Mouse (Mus musculus): ENCODE results near the gene Adrb1.
"Not testable (repeated sequence)": the region's sequence is repeated elsewhere in the genome, so short reads cannot be mapped to it uniquely, and the experiment has no call there.

The Adrb1 gene

GRCm38 (mm10) chr19:56749343-56749742 lies 27.3 kb downstream of the Adrb1 start:
- in situ Hi-C loops (cut with MseI, MboI), result no loop called here

- in situ Hi-C loops (cut with MseI, MboI), result no loop called here
Observed at GRCm38 (mm10) chr19:56750709-56751108, 28.7 kb downstream of the Adrb1 start.

GRCm38 (mm10) chr19:56754456-56754855 lies 32.5 kb downstream of the Adrb1 start:
- in situ Hi-C loops (cut with MseI, MboI), result not testable (repeated sequence)

DNA sequence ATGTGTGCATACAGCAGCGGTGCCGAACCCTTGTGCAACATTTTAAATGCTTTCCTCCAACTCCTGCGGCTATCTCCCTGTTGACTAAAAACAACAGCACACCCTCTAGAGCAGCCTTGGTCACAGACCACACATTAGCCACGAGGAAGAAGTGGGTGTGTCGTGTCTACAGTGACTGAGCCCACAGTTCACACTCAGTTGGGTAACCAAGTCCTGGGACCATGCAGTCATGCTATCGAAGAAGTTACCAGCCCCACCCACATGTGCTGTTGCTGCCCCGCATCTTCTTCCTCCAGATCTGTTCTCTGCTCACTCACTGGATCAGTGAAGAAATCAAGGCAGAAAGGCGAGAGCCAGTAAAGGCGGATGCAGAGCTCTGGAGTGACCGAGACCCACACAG lies 34.4 kb downstream of the Adrb1 start:
- in situ Hi-C loops (cut with MseI, MboI), result no loop called here

- in situ Hi-C loops (cut with MseI, MboI), result no loop called here
Observed at GRCm38 (mm10) chr19:56758311-56758710, 36.3 kb downstream of the Adrb1 start.

GRCm38 (mm10) chr19:56759740-56760139 lies 37.7 kb downstream of the Adrb1 start:
- in situ Hi-C loops (cut with MseI, MboI), result no loop called here

GRCm38 (mm10) chr19:56760306-56760940 lies 38.4 kb downstream of the Adrb1 start:
- in situ Hi-C loops (cut with MseI, MboI), result no loop called here

DNA sequence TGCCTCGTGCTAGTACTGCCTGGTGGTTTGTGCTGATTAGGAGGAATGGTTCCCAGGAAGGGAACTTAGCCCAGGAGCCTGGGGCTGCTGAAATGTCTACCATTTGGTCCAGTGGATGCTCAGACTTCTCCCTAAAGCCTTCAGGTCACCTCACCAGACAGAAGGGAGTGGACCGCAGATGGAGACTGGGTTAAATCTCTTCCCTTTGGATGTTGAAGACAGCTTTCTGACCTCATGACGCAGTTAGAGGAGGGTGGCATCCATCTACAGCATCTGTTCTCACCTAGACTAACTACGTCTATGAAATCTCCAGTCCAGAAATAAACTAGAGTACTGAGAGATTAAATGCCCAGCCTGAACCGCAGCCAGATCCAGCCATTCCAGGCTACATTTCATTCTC lies 39.1 kb downstream of the Adrb1 start:
- in situ Hi-C loops (cut with MseI, MboI), result no loop called here

GRCm38 (mm10) chr19:56761727-56762126 lies 39.7 kb downstream of the Adrb1 start:
- in situ Hi-C loops (cut with MseI, MboI), result no loop called here

DNA sequence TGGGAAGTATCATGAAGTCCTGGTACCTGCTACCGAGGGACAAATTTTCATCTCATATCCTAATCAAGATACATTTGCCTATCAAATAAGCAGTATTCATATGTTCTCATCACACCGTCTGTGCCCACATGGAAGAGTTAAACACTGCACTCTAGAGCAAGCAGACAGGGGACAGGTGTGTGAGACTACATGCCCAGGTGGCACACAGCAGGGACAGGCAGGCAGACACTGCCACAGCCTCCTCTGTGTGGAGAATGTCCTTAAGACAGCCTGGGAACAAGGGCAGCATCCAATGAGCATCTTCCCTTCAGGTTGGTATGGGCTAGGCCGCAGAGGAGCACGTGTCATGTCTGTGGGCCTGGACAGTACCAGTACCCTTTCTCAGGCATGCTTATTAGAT lies 40.7 kb downstream of the Adrb1 start:
- in situ Hi-C loops (cut with MseI, MboI), result no loop called here

DNA sequence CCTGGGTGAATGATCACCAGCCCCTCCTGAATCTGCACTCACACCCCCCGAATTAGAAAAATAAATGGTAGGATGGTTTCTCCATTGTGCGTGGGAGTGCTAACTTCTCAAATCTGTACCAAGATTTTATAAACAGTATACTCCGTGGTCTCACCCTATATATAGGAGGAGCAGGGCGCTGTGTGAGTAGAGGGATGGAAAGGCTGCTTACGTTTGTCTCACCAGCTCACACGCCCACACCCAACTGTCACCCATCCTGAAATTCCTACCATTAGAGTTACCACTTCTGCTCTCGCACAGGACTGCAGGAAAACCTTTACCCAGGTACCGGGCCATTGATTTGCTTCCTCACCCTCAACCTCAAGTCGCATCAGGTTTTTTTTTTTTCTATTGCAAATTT lies 47.0 kb downstream of the Adrb1 start:
- in situ Hi-C loops (cut with MseI, MboI), result no loop called here

- in situ Hi-C loops (cut with MseI, MboI), result no loop called here
Observed at GRCm38 (mm10) chr19:56772158-56772557, 50.2 kb downstream of the Adrb1 start.

DNA sequence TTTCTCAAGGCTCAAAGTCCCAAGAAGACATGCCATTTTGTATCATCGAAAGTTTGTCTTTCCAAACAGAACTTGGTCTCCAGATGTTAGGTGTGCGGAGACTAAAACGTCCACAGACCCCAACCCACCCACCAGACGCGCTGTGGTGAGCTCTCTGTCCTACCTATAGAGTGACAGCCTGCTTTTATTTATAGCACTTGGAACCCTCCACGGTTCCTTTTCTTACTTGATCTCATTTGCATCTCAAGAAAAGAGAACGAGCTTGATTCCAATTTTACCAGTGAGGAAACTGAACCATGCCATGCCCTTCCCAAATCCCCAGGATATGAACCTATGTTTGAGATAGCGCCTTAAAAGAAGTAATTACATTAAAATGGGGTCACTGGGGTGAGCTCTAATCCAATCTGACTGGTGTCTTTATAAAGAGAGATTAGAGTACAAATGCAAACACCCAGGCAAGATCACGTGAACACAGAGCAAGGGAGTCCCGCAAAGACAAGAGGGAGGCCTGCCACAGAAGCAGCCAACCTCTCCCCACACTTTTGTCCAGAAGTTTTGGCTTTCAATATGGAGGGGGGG lies 51.5 kb downstream of the Adrb1 start:
- in situ Hi-C loops (cut with MseI, MboI), result no loop called here

DNA sequence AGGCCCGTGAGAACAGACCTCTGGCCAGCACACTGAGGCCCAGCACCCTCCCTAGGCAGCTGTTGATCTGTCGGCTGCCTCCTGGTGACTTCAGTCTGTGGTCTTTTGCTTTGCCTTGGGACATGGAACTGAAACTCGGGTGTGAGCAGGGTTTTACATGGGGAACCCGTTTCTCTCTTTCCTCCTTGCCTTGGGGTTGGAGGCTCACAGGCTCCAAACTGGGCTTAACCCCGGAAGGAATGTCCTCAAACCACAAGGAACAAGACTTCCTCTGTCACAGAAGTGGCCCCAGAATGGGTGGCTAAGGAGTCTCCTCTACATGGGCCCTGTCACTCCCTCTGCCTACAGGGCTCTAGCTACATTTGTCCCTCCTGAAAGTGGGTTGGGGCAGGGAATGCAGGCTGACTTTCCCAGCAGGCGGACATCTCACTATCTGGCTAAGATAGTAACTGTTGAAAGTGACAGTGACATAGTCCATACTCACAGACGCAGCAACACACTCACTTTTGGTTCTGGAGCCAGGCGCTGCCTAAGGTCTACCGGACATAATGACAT lies 52.5 kb downstream of the Adrb1 start:
- in situ Hi-C loops (cut with MseI, MboI), result no loop called here

- in situ Hi-C loops (cut with MseI, MboI), result no loop called here
Observed at GRCm38 (mm10) chr19:56774971-56775892, 53.2 kb downstream of the Adrb1 start.

- in situ Hi-C loops (cut with MseI, MboI), result no loop called here
Observed at GRCm38 (mm10) chr19:56775893-56776718, 54.1 kb downstream of the Adrb1 start.

DNA sequence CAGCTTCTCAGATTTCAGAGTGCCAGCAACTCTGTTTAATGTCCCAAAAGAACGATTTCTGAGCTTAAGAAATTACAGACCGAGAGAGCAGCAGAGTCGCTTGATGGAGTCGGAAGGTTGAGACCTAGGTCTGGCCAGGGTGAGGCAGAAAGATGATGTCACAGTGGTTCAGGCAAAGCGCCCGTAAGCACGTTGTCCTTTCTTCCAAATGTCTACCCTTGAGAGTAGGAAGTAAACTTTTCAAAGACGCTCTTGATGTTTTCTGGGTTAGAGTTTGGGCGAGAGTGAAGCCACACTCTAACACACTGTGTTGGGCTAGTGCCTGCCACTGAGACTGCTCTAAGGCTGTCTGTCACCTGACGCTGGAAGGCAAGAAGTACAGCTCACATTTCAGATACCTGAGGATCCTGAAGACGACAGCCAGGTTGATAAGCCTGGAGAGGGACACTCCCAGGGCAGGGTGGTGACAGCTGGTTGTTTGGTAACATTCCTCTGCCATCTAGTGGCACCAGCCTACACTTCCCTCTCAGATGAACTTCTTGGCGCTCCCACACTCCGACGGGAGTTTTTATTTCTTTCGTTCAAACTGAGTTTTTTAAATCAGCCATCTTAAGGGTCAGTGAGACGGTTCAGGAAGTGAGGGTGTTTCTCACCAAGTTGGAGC lies 54.9 kb downstream of the Adrb1 start:
- in situ Hi-C loops (cut with MseI, MboI), result no loop called here

GRCm38 (mm10) chr19:56778532-56778931 lies 56.5 kb downstream of the Adrb1 start:
- in situ Hi-C loops (cut with MseI, MboI), result not testable (repeated sequence)
